Mouse (Mus musculus): ENCODE results near the gene Mat1a. TPM values are rescaled to one million over a fixed set of nuclear protein-coding genes. Genes with fewer than 3 reads are reported as not detected.

Mat1a gene
- polyA plus RNA-seq (2014; fragmentation: Illumina TruSeq; extraction: RNeasy Lipid Tissue Mini Kit (QIAGEN cat#74804); ENCODE audit: low read depth, low replicate concordance): 2,624 TPM

DNA sequence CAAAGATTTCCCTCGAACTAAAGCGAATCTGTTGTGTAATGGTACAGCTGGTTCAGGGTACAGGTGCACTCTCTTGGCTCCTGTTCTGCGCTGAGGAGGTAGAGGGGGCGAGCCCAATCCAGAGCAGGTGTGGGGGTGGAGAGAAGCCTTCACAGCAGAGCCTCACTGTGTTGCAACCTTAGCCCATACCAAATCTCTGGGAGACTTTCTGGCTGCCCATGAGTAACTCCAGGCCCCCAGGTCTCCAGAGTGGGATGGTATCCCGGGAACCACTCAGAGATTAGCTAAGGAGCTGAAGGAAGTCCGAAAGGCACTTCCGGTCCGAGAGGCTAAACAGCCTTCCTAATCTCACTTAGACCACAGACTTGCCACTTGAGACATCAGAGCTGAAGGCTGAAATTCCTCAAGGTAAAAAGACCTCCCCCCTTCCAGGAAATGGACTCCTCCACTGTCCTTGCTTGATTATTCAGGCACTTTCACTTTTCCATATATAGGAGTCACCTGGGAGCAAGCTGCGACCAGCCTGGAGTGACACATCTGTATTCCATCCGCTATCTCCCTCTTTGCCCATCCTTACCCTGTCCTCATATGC, at the start of gene Mat1a:
Mat1a (plus strand) TSS at position 183 of the 592 bp plus-strand sequence.

GRCm38 (mm10) chr14:41069108-41069507, 35.7 kb upstream of the Mat1a start, which contains the start of gene Dydc2:
Gene Dydc2 (minus strand): TSS chr14:41069208.

GRCm38 (mm10) chr14:41072229-41072943, 32.4 kb upstream of the Mat1a start, which contains the start of gene Dydc1:
Gene Dydc1 (plus strand): TSS chr14:41072911.

DNA sequence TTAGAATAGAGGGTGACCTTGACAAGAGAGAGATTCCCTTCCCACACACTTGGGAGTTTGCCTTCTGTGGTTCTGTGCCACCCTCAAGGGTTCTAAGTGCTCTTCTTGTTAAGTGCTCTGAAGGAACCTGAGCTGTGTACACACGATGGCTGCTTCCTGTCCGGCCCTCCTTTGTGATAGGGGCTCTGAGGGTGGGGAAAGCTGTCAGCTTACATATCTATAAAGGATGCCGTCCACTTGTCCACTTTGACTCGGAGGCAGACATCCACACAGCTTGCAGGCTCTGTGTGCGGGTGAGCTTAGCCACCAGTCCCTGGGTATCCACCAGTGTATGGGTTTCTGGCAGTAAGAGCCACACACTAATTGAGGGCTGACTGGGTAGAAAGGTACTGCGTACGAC, 26.7 kb downstream of the Mat1a start, which contains the start of gene Sftpa1:
Sftpa1 (plus strand) TSS at position 243 of the 400 bp plus-strand sequence.

GRCm38 (mm10) chr14:41151220-41151898, 46.5 kb downstream of the Mat1a start, which contains the start of gene Mbl1:
Gene Mbl1 (plus strand): TSS chr14:41151458.

Other genes with a start within 250 kb of the Mat1a start
- gene Sh2d4b, start 211.8 kb upstream of the Mat1a start, polyA plus RNA-seq (2014; fragmentation: Illumina TruSeq; extraction: RNeasy Lipid Tissue Mini Kit (QIAGEN cat#74804); ENCODE audit: low read depth, low replicate concordance): not detected
- gene Tspan14, start 138.2 kb upstream of the Mat1a start, polyA plus RNA-seq (2014; fragmentation: Illumina TruSeq; extraction: RNeasy Lipid Tissue Mini Kit (QIAGEN cat#74804); ENCODE audit: low read depth, low replicate concordance): 7.7 TPM
- gene Fam213a, start 91.2 kb upstream of the Mat1a start, polyA plus RNA-seq (2014; fragmentation: Illumina TruSeq; extraction: RNeasy Lipid Tissue Mini Kit (QIAGEN cat#74804); ENCODE audit: low read depth, low replicate concordance): 106 TPM
- not detected for gene Dydc2, start 35.8 kb upstream of the Mat1a start, polyA plus RNA-seq (2014; fragmentation: Illumina TruSeq; extraction: RNeasy Lipid Tissue Mini Kit (QIAGEN cat#74804); ENCODE audit: low read depth, low replicate concordance)
- gene Dydc1, start 32.1 kb upstream of the Mat1a start, polyA plus RNA-seq (2014; fragmentation: Illumina TruSeq; extraction: RNeasy Lipid Tissue Mini Kit (QIAGEN cat#74804); ENCODE audit: low read depth, low replicate concordance): not detected
- gene Sftpa1, start 26.7 kb downstream of the Mat1a start, polyA plus RNA-seq (2014; fragmentation: Illumina TruSeq; extraction: RNeasy Lipid Tissue Mini Kit (QIAGEN cat#74804); ENCODE audit: low read depth, low replicate concordance): 0.74 TPM
- 161 TPM for gene Mbl1, start 46.4 kb downstream of the Mat1a start, polyA plus RNA-seq (2014; fragmentation: Illumina TruSeq; extraction: RNeasy Lipid Tissue Mini Kit (QIAGEN cat#74804); ENCODE audit: low read depth, low replicate concordance)
- 0.32 TPM for gene Sftpd, start 80.1 kb downstream of the Mat1a start, polyA plus RNA-seq (2014; fragmentation: Illumina TruSeq; extraction: RNeasy Lipid Tissue Mini Kit (QIAGEN cat#74804); ENCODE audit: low read depth, low replicate concordance)
- gene Gm2832, start 173.8 kb downstream of the Mat1a start, polyA plus RNA-seq (2014; fragmentation: Illumina TruSeq; extraction: RNeasy Lipid Tissue Mini Kit (QIAGEN cat#74804); ENCODE audit: low read depth, low replicate concordance): not detected
- not detected for gene Gm5798, start 243.6 kb downstream of the Mat1a start, polyA plus RNA-seq (2014; fragmentation: Illumina TruSeq; extraction: RNeasy Lipid Tissue Mini Kit (QIAGEN cat#74804); ENCODE audit: low read depth, low replicate concordance)